ENCODE assay signal across 13 mouse cellular contexts in genomic region chr10:123209517-123209916, GRCm38 (mm10). TPM values are rescaled to one million over a fixed set of nuclear protein-coding genes. Genes with fewer than 3 reads are reported as not detected.
"Had no signal": no experiment of that assay in that cellular context is flagged by ENCODE, and none has a peak within 500 bp of the region (broad histone marks: within the 10 kb centered on the region; RNA-seq: fewer than 3 reads in every experiment).

No protein-coding gene starts in this region.

- H3K4me3 ChIP-seq: limb, embryonic 15.5 days; liver, embryonic 13.5 days; midbrain, embryonic 12.5 days; stomach, embryonic 15.5 days had no signal

- H3K9ac ChIP-seq: limb, embryonic 15.5 days; liver, embryonic 13.5 days; midbrain, embryonic 12.5 days; stomach, embryonic 15.5 days had no signal

- H3K4me1 ChIP-seq: limb, embryonic 15.5 days; liver, embryonic 13.5 days; midbrain, embryonic 12.5 days; stomach, embryonic 15.5 days had no signal

- H3K9me3 ChIP-seq: limb, embryonic 15.5 days; liver, embryonic 13.5 days; midbrain, embryonic 12.5 days; stomach, embryonic 15.5 days had no signal

- DNase-seq: kidney, adult 18-20 months; kidney, postnatal 10 days; liver, embryonic 13.5 days; lung, adult 18-20 months; retina, postnatal 1 day; right cerebral cortex, postnatal 4 days; spleen, adult 18-20 months; thymus, adult 2 months; thymus, postnatal 36 days had no signal

- H3K36me3 ChIP-seq: limb, embryonic 15.5 days; liver, embryonic 13.5 days; midbrain, embryonic 12.5 days; stomach, embryonic 15.5 days had no signal

- H3K4me2 ChIP-seq: limb, embryonic 15.5 days; liver, embryonic 13.5 days; midbrain, embryonic 12.5 days; stomach, embryonic 15.5 days had no signal

- H3K27me3 ChIP-seq: limb, embryonic 15.5 days; liver, embryonic 13.5 days; midbrain, embryonic 12.5 days; stomach, embryonic 15.5 days had no signal

- H3K27ac ChIP-seq: limb, embryonic 15.5 days; liver, embryonic 13.5 days; midbrain, embryonic 12.5 days; stomach, embryonic 15.5 days had no signal

RNA-seq across cellular contexts. Expression of gene Fam19a2, which starts 54.3 kb away (rescaled TPM):
- polyA plus RNA-seq: large intestine, adult 2 months had no signal
